Mouse (Mus musculus) mouse embryonic stem cell (cell line): ENCODE measurements around the gene Mmp15.

Source experiments
- in situ Hi-C, 2 experiments: fragments of 300-500 bp; cut with MboI; formaldehyde crosslinking; loops; 1 replicate in 1 of 2; 3 replicates in 1 of 2; pipeline ENCODE4 v1.14.3; 2019 to 2020; ENCODE audit warnings: low sequenced_read_pairs in 2 of 2, low pct_unique_long_range_greater_than_20kb in 1 of 2, mixed read lengths in 1 of 2; ENCODE audit not compliant: unreplicated experiment in 1 of 2

The Mmp15 gene

DNA sequence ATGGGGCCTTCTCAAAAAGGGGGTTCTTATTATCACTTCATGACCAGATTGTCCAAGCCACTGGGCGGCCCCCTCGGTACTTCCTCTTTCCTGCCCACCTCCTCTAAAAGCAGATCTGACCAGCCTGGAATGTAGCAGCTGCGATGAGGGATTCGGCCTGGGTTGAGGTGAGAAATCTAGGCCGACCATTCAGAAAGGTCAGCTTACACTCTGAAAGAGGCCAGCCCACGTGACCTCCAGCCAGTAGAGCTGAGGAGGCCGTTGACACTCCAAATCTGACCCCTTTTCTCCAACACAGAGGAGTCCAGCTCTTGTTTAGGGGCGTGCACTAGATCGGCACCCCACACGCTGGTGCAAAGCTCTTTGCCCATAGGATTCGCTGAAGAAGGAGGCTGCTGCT, 44.7 kb downstream of the Mmp15 start:
- in situ Hi-C loops, result no loop called here

DNA sequence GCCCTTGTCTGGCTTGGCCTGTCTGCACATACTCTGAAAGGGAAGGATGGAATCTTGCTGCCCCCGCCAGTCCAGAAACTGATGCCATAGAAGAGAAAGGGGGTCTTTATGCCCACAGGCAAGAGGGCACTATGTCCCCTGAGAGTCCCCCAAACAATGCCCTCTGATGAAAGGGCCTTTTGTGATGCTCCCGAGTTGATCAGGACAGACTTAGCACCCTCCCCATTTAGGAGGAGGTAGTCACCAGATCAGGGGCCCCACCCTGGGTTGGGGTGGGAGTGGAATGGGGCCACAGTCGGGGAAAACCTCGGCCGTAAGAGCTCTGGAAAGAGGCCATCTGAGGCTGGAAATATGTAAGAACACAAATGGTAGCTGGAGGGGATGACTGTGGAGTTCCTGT, 45.1 kb downstream of the Mmp15 start:
- in situ Hi-C loops, result no loop called here

DNA sequence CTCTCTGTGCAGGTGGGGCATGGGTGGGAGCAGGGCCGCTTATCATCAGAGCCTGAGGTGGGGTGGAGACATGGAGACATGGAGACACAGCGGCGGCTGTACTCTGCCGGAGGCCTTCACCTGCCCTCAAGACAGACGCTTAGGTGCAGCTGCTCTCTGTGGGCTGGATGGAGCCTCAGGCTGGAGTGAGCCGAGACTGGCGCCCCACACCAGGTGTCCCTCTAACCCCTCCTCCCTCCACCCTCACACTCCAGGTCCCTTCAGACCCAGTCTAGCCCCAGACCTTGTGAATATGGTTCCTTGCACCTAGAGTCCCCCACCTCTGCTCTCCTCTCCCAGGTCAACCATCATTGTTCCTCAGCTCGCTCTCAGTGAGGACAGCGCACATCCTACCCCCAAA, 47.1 kb downstream of the Mmp15 start:
- in situ Hi-C loops, result no loop called here

DNA sequence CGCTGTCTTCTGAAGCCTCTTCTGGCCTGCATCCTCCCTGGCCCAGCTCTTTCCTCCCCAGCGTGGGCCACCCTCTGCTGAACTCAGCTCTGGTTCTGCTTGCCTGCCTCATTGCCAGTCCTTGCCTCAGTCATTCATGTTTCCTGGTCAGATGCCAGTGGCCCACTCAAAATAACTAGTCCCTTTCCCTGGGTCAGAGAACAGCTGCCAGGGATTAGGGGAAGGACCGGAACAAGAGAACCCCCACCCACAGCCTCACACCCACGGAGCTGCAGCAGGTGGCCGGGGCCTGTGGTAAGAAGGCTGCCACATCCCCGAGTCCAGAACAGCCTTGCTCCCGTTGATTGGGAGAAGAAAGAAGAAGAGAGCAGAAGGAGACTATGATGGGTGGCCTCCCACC, 49.0 kb downstream of the Mmp15 start:
- in situ Hi-C loops, result no loop called here

DNA sequence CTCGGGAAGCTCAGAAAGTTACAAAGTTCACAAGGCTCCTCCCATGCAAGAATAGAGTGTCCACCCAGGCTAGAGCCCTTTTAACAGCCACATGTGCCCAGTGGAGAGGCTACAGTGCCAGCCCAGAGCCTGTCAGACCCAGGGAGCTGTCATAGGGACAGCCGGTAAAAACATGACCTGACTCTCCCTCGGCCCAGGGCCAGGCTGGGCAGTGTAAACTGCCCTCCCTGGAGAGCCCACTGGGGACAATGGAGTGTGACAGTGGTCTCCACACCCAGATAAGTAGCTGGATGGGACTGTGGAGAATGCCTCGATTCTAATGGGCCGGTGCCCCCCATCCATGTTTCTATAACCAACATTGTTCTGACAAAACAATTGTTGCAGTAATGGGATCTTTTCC, 57.5 kb downstream of the Mmp15 start:
- in situ Hi-C loops, result no loop called here

DNA sequence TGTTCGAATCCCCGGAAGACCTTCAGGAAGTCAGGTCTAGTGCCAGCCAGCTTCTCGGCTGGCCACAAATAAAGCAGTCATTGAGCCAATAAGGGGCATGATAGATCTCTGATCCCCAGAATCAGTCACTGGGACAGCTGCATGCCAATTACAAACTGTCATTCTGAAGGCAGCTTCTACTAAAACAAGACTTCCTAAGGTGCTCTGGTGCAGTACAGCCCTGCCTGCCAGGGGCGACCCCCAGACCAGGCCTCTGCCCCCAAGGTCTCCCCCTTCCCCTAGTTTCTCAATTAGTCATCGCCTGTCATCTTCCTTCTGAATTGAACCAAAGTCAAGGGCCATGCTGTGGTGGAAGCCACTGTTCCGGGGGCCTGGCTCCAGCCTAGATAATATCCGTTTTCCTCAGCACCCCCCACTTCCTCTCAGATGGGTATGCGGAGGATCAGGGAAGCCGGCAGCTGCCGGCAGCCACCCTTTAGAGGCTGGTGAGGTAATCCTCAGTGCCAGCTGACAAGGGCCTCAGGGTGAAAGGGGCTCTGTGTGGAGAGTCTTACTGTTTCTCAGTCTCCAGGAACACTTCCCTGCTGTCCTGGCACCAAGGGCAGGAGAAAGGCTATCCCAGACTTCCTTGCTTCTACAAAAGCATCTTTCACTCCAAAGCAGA, 59.4 kb downstream of the Mmp15 start:
- in situ Hi-C loops, result no loop called here

DNA sequence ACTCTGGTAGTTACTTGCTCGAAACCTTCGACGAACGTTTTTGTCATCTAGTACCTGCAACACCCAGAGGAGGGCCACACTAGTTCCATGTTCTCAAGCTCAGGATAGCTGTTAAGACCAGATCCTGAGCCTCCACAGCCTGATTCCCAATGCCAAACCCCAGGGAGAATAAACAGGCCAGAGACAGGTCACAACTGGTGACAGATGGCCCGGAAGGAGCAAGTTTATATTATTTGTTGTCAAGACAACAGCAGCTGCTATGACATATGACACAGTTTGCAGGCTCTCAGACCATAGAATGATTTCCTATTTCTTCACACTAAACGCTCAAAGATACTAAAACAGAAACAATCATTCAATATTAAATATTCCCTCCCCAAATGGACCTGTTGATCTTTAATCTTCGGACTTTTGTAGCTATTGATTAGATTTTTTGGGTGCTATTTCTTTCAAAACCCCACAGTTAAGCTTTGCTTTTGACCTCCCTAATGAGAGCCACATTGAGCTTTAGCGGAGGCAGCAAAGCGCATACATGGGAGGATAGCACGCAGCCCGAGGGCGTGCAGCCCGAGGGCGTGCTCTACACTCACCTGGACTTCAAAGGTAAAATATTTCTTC, 70.2 kb downstream of the Mmp15 start:
- in situ Hi-C loops, result no loop called here
